12 mouse cellular contexts compared by ENCODE assay signal in genomic region chr9:10663101-10663500, GRCm38 (mm10).
DNase-seq lines count a peak whose midpoint lies in the region; ATAC-seq and TF ChIP-seq lines count a peak whose summit lies in the region.
"Had no signal": no experiment of that assay in that cellular context is flagged by ENCODE, and none has a peak within 500 bp of the region (broad histone marks: within the 10 kb centered on the region; RNA-seq: fewer than 3 reads in every experiment).

No protein-coding gene starts in this region.

- peak; percentile 69; the same call in 1 of the 2 replicates for ATAC-seq in forebrain, embryonic 14.5 days
- ATAC-seq in forebrain, embryonic 12.5 days (ENCODE audit: low FRiP score) = no peak

- no peaks in the 10 kb centered on the region for H3K36me3 ChIP-seq in forebrain, embryonic 14.5 days (ENCODE audit: control insufficient read depth, insufficient read depth, low read length)
- H3K36me3 ChIP-seq in forebrain, embryonic 12.5 days (replicated peaks) = no peaks in the 10 kb centered on the region
- H3K36me3 ChIP-seq: embryonic facial prominence, embryonic 12.5 days; stomach, embryonic 15.5 days had no signal

- no peaks in the 10 kb centered on the region for H3K27me3 ChIP-seq in forebrain, embryonic 14.5 days (replicated peaks; ENCODE audit: control insufficient read depth, insufficient read depth, low read length)
- no peaks in the 10 kb centered on the region for H3K27me3 ChIP-seq in forebrain, embryonic 12.5 days
- H3K27me3 ChIP-seq: embryonic facial prominence, embryonic 12.5 days; stomach, embryonic 15.5 days had no signal

- no peak overlapping the region for H3K27ac ChIP-seq in forebrain, embryonic 14.5 days (ENCODE audit: low read depth, low read length)
- H3K27ac ChIP-seq in forebrain, embryonic 12.5 days = no peak overlapping the region
- 0 out of 2 replicates have a peak overlapping the region, but pooled peaks have one; percentile 4 for H3K27ac ChIP-seq in layer of hippocampus, adult 2 months
- H3K27ac ChIP-seq: embryonic facial prominence, embryonic 12.5 days; stomach, embryonic 15.5 days had no signal

- intact Hi-C loops in left cerebral cortex, postnatal 4 days (cut with DNase I) = no loop called here
- intact Hi-C loops in gastrocnemius, postnatal 14 days (cut with DNase I; ENCODE audit: low total_unique reads) = no loop called here

- H3K4me3 ChIP-seq in forebrain, embryonic 14.5 days (ENCODE audit: low read depth, low read length) = no peak overlapping the region
- H3K4me3 ChIP-seq in forebrain, embryonic 12.5 days (replicated peaks) = no peak overlapping the region
- H3K4me3 ChIP-seq in layer of hippocampus, adult 2 months = no peak overlapping the region
- H3K4me3 ChIP-seq: embryonic facial prominence, embryonic 12.5 days; stomach, embryonic 15.5 days had no signal

- no peak overlapping the region for H3K9ac ChIP-seq in forebrain, embryonic 14.5 days (ENCODE audit: low read length)
- no peak overlapping the region for H3K9ac ChIP-seq in forebrain, embryonic 12.5 days
- H3K9ac ChIP-seq: embryonic facial prominence, embryonic 12.5 days; stomach, embryonic 15.5 days had no signal

- H3K4me1 ChIP-seq in forebrain, embryonic 14.5 days (ENCODE audit: control insufficient read depth, insufficient read depth, low read length) = no peaks in the 10 kb centered on the region
- no peaks in the 10 kb centered on the region for H3K4me1 ChIP-seq in forebrain, embryonic 12.5 days
- H3K4me1 ChIP-seq: embryonic facial prominence, embryonic 12.5 days; stomach, embryonic 15.5 days had no signal

- no peak overlapping the region for H3K4me2 ChIP-seq in forebrain, embryonic 14.5 days (ENCODE audit: low read length)
- H3K4me2 ChIP-seq in forebrain, embryonic 12.5 days = no peak overlapping the region
- H3K4me2 ChIP-seq: embryonic facial prominence, embryonic 12.5 days; stomach, embryonic 15.5 days had no signal

- no peaks in the 10 kb centered on the region for H3K9me3 ChIP-seq in forebrain, embryonic 14.5 days (replicated peaks; ENCODE audit: control insufficient read depth, low read length)
- H3K9me3 ChIP-seq in forebrain, embryonic 12.5 days = no peaks in the 10 kb centered on the region
- H3K9me3 ChIP-seq: embryonic facial prominence, embryonic 12.5 days; stomach, embryonic 15.5 days had no signal

- no peak for TF ChIP-seq CTCF in layer of hippocampus, adult 2 months (conservative IDR thresholded peaks at IDR 0.05)

- 69% methylated on average over 2 of the region's 2 CpGs for WGBS in forebrain, embryonic 14.5 days
- WGBS in forebrain, embryonic 12.5 days = 75% methylated on average over 2 of the region's 2 CpGs

- peak; percentile 79 for DNase-seq in forebrain, embryonic 14.5 days (ENCODE audit: low spot score)
- peak; percentile 75 to 78 for DNase-seq in cerebellum, postnatal 14 days
- peak; percentile 51 to 55 for DNase-seq in layer of hippocampus, adult 2 months (ENCODE audit: low spot score in 2 of 2)
- DNase-seq in left cerebral cortex, postnatal 4 days = peak; percentile 70
- no peak for DNase-seq in embryo, embryonic 10 days (ENCODE audit: low spot score)
- DNase-seq in neural tube, embryonic 10.5 days (ENCODE audit: extremely low spot score, low spot score) = no peak
- no peak for DNase-seq in gastrocnemius, postnatal 14 days
- DNase-seq: gastrocnemius, postnatal 36 days; lung, adult 2 months had no signal

Comparison
In these comparisons a context has a peak if more than half of its experiments do, and no peak if none do; other contexts are left out.
1. DNase-seq: peak in forebrain, embryonic 14.5 days (single experiment), cerebellum, postnatal 14 days (2 of 2), layer of hippocampus, adult 2 months (2 of 2) and left cerebral cortex, postnatal 4 days (single experiment); none in embryo, embryonic 10 days (single experiment), neural tube, embryonic 10.5 days (single experiment) and gastrocnemius, postnatal 14 days (single experiment).